Mouse (Mus musculus) forebrain, embryonic 15.5 days (tissue): ENCODE results near the gene Tpm1. TPM values are rescaled to one million over a fixed set of nuclear protein-coding genes. Genes with fewer than 3 reads are reported as not detected.

ENCODE experiments used
- ATAC-seq: fragments of 200-750 bp; cut with Nextera tagmentation; replicated peaks from 2 replicates; pipeline ENCODE4 v1.8.0; 2017; ENCODE audit warnings: mild to moderate bottlenecking, moderate TSS enrichment, moderate library complexity
- H3K27ac ChIP-seq: fragments of 300-500 bp; sonication (generic); replicated peaks from 2 replicates; pipeline ENCODE4 v1.5.1; 2015; ENCODE audit warnings: mild to moderate bottlenecking, inconsistent platforms
- H3K27me3 ChIP-seq: fragments of 300-500 bp; sonication (generic); 2 replicates; pipeline ENCODE4 v1.6.1; 2015; ENCODE audit warnings: inconsistent platforms
- H3K36me3 ChIP-seq: fragments of 300-500 bp; sonication (generic); 2 replicates; pipeline ENCODE4 v1.6.1; 2015; ENCODE audit warnings: mild to moderate bottlenecking, inconsistent platforms
- H3K4me1 ChIP-seq: fragments of 300-500 bp; sonication (generic); 2 replicates; pipeline ENCODE4 v1.6.1; 2015; ENCODE audit warnings: inconsistent platforms
- H3K4me2 ChIP-seq: fragments of 300-500 bp; sonication (generic); replicated peaks from 2 replicates; pipeline ENCODE4 v1.6.1; 2015; ENCODE audit warnings: mild to moderate bottlenecking, inconsistent platforms
- H3K4me3 ChIP-seq: fragments of 300-500 bp; sonication (generic); 2 replicates; pipeline ENCODE4 v1.5.1; 2015; ENCODE audit warnings: mild to moderate bottlenecking, inconsistent platforms
- H3K9ac ChIP-seq: fragments of 300-500 bp; sonication (generic); replicated peaks from 2 replicates; pipeline ENCODE4 v1.6.1; 2015; ENCODE audit warnings: mild to moderate bottlenecking, inconsistent platforms
- H3K9me3 ChIP-seq: fragments of 300-500 bp; sonication (generic); 2 replicates; pipeline ENCODE4 v1.6.1; 2016; ENCODE audit warnings: inconsistent platforms
- WGBS: fragments of 180-500 bp; shearing (Covaris S2); methylation state at CpG from one replicate; pipeline ENCODE4 v1.1.7; 2015; ENCODE audit warnings: mixed read lengths; 5-methylcytosine and 5-hydroxymethylcytosine counted together
- polyA plus RNA-seq: library from polyadenylated mRNA; unstranded; fragments of >200 nt; fragmentation: Nextera tagmentation; extraction: Ambion mirVana; gene quantifications from 2 replicates; pipeline ENCODE4 v1.2.1, GENCODE M21; 2015

The Tpm1 gene
- polyA plus RNA-seq, 1 experiment from 2014 or later, result 118 TPM

DNA sequence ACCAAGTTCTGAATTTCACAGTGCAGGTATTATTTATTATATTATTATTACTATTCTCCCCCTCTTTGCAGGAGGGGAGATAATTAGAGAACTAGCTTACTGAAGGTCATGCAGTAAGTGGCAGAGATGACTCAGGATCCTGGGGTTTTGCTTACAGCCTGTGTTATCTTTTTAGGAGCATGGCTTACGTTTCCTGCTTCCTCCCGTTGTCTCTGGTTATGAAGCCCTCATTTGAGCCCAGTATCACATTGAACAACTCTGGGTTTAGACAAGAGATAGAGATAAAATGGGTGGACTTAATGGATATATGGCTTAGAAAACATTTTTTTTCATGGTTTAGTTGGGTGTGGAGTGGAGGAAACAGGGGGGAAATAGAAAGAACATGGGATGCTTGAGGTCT lies 35.7 kb downstream of the Tpm1 start:
- Histone ChIP-seq H3K4me3 (no peak overlapping the region), H3K27ac (no peak overlapping the region), H3K9me3 (no peaks in the 10 kb centered on the region), H3K4me1 (no peaks in the 10 kb centered on the region), H3K9ac (no peak overlapping the region), H3K36me3 (no peaks in the 10 kb centered on the region), H3K27me3 (no peaks in the 10 kb centered on the region), H3K4me2 (no peak overlapping the region)
- ATAC-seq, result no peak
- 85% methylated on average over 2 of the region's 2 CpGs for WGBS

DNA sequence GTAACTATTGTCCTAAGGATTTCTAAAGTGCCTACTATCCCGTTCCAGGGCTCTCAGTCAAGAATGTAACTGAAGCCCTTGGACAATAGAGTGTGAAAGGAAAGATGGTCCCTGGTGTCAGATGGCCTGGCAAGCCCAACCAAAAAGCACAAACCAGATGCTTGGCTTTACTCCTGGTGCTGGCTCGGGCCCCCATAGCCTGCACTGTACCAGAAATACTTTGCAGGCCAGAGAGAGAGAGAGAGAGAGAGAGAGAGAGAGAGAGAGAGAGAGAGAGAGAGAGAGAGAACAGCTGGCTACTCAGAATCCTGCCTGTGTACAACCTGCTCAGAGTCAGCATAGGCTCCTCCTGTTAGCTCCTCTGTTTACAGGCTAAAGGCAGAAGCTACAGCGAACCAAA lies 36.7 kb downstream of the Tpm1 start:
- no peaks in the 10 kb centered on the region for H3K4me1 ChIP-seq
- 66% methylated on average over 3 of the region's 3 CpGs for WGBS

DNA sequence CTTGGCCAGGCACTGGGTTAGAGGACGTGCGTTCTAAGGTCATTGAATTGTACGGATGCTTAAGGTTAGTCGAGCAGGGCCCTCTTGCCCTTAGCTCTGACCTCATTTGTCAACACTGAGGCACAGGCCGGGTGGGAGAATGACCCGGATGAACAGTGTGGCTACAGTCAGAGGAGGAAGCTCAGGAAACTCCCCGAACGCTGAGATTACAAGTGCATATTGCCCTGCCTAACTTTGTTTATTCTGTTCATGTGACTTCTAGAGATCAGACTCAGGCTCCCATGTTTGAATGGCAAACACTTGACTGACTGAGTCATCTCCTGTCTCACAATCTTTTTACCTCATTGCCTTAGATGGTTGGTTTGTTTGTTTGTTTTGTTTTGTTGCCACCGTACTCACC lies 37.7 kb downstream of the Tpm1 start:
- WGBS, result 86% methylated on average over 9 of the region's 9 CpGs
- Histone ChIP-seq H3K4me1 (no peaks in the 10 kb centered on the region), H3K27me3 (no peaks in the 10 kb centered on the region), H3K27ac (no peak overlapping the region), H3K9me3 (no peaks in the 10 kb centered on the region), H3K4me3 (no peak overlapping the region), H3K4me2 (no peak overlapping the region), H3K9ac (no peak overlapping the region), H3K36me3 (no peaks in the 10 kb centered on the region)
- ATAC-seq, result no peak

More for the DNA sequence above, 36.7 kb downstream of the Tpm1 start:
- Histone ChIP-seq H3K9me3 (no peaks in the 10 kb centered on the region), H3K27me3 (no peaks in the 10 kb centered on the region), H3K4me2 (no peak overlapping the region), H3K27ac (no peak overlapping the region), H3K4me3 (no peak overlapping the region), H3K36me3 (no peaks in the 10 kb centered on the region), H3K9ac (no peak overlapping the region)
- no peak for ATAC-seq

DNA sequence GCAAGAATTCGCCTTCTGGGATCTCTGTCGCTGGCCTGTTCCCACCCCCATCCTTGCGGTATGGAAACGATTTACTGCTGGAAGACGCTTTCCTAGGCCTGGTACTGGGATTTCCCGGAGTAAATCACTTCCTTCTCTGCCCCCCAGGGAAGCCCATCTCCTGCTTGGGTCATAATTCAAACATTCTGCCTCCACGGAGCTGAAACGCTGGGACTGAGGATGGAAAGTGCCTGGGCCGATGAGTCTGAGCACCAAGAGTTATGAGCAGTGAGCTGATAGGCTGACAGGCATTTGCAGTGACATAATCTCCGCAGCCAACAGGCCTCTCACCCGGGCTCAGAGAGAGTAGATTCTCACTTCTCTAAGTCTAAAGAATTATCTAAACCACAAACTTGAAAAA lies 40.4 kb downstream of the Tpm1 start:
- ATAC-seq, result no peak

DNA sequence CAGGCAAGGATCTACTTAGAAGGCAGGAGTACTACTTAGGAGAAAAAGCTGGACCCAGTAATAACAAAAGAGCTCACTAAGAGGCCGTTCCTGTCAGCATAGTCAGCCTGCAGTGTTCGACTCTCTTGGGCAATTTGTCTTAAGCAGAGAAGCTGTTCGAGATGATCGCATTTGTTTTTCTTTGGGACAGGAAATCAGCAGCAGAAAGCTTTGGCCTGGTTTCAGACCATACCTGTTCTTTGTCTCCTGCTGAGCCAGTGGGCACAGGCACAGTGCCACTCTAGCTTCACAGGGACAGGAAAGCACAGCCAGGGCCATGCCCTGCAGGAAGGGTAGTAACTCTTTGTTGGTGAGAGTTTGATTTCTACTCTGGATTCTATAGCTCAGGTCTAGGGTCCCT lies 42.8 kb downstream of the Tpm1 start:
- WGBS, result 82% methylated on average over 4 of the region's 4 CpGs
- no peaks in the 10 kb centered on the region for H3K36me3 ChIP-seq
- H3K4me2 ChIP-seq, result no peak overlapping the region
- no peak for ATAC-seq
- H3K27me3 ChIP-seq, result no peaks in the 10 kb centered on the region
- no peaks in the 10 kb centered on the region for H3K4me1 ChIP-seq
- H3K27ac ChIP-seq, result no peak overlapping the region
- H3K9ac ChIP-seq, result no peak overlapping the region
- H3K4me3 ChIP-seq, result no peak overlapping the region
- H3K9me3 ChIP-seq, result no peaks in the 10 kb centered on the region

More for the DNA sequence above, 40.4 kb downstream of the Tpm1 start:
- H3K4me2 ChIP-seq, result no peak overlapping the region
- no peaks in the 10 kb centered on the region for H3K9me3 ChIP-seq
- H3K4me1 ChIP-seq, result no peaks in the 10 kb centered on the region
- 61% methylated on average over 11 of the region's 11 CpGs for WGBS
- H3K36me3 ChIP-seq, result no peaks in the 10 kb centered on the region
- no peak overlapping the region for H3K9ac ChIP-seq
- H3K27me3 ChIP-seq, result no peaks in the 10 kb centered on the region
- no peak overlapping the region for H3K27ac ChIP-seq
- no peak overlapping the region for H3K4me3 ChIP-seq

DNA sequence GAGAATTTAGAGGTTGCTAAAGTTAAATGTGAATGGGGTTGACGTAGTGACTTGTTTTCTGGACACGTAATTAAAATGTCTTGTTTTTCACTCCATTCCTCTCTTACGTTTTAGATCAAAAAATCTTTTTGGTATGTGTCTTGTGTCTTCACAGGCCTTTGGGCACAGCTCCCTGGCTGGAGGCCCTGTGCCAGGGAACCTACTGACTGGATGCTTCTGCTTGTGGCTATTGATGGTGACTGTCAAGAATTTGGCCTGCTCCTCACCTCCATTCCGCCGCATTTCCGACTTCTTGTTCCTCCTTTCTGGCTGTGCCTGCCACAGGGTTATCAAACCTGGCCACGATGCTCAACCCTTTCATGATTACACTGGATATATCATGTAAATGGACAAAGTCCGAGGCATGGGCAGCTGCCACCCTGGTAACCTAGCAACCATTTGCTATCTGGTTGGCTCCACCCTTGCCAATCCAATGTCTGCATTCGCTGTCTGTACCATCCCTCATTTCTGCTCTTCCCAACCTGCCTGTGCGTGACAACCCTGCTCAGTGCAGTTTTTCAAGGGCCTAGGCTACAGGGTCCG lies 44.0 kb downstream of the Tpm1 start:
- no peak for ATAC-seq
- Histone ChIP-seq H3K9ac (no peak overlapping the region), H3K4me1 (no peaks in the 10 kb centered on the region), H3K27me3 (no peaks in the 10 kb centered on the region), H3K4me2 (no peak overlapping the region), H3K4me3 (no peak overlapping the region), H3K9me3 (no peaks in the 10 kb centered on the region), H3K27ac (no peak overlapping the region), H3K36me3 (no peaks in the 10 kb centered on the region)
- WGBS, result 73% methylated on average over 11 of the region's 11 CpGs

DNA sequence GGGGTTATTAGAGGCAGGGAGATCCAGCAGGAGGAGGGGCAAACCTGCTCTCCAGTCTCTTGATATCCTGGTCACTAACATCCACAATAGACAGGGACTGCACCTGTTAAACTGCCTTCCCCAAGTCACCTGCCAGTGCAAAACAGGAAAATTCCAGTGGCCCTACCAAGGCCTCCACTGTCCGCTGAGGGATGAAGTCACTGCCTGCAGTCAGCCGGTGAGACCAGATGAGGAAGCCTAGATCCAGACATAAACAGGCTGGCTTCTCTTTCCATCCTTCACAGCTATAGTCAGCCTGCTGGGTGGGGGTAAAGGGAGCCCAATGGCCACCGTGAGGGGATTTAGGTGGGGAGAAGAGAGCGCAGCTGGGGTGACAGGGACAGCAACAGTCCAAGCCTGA lies 45.5 kb downstream of the Tpm1 start:
- WGBS, result 53% methylated on average over 4 of the region's 4 CpGs
- H3K9me3 ChIP-seq, result no peaks in the 10 kb centered on the region

DNA sequence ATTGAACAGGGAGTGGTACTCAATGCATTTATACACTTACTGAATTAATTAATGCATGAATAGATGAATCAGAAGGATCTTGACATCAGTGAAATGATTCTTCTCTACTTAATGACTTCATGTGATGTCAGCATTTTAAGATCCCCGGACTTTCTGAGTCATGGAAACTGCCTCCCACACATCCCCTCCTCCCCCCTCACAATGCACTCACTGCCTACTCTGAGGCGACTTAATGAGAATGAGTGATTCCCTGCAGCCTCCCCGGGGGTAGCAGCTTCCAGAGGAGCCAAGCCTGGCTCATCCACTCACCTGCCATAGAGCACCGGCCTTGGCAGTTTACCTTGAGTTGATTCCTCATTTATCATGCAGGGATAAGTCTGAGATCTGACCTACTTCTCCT lies 46.0 kb downstream of the Tpm1 start:
- Histone ChIP-seq H3K4me2 (no peak overlapping the region), H3K9me3 (no peaks in the 10 kb centered on the region), H3K9ac (no peak overlapping the region), H3K4me1 (no peaks in the 10 kb centered on the region), H3K36me3 (no peaks in the 10 kb centered on the region), H3K27me3 (no peaks in the 10 kb centered on the region), H3K27ac (no peak overlapping the region), H3K4me3 (no peak overlapping the region)
- 29% methylated on average over 4 of the region's 4 CpGs for WGBS
- ATAC-seq, result no peak

More for the DNA sequence above, 45.5 kb downstream of the Tpm1 start:
- H3K4me2 ChIP-seq, result no peak overlapping the region
- H3K4me3 ChIP-seq, result no peak overlapping the region
- H3K4me1 ChIP-seq, result no peaks in the 10 kb centered on the region
- no peak overlapping the region for H3K9ac ChIP-seq
- no peak overlapping the region for H3K27ac ChIP-seq
- H3K36me3 ChIP-seq, result no peaks in the 10 kb centered on the region
- no peaks in the 10 kb centered on the region for H3K27me3 ChIP-seq
- ATAC-seq, result no peak

DNA sequence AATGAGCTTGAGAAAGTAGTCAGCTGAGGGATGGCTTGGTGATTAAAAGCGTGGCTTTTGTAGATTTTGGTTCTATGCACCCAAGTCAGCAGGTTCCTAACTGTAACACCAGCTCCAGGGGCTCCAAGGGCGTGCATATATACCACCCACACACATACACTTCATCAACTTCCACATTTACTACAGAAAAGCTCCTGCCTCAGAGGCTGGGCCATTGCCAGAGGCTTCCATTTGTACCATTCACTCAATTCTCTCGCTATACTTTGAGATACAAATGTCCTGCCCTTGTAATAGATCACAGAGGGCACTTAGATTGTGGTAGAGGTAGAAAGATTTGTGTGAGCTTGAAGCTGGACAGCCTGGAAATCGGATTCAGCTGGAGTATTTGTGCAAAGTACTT lies 47.7 kb downstream of the Tpm1 start:
- Histone ChIP-seq H3K4me3 (no peak overlapping the region), H3K9ac (no peak overlapping the region), H3K36me3 (no peaks in the 10 kb centered on the region), H3K4me1 (no peaks in the 10 kb centered on the region), H3K27ac (no peak overlapping the region), H3K27me3 (no peaks in the 10 kb centered on the region), H3K4me2 (no peak overlapping the region), H3K9me3 (no peaks in the 10 kb centered on the region)
- ATAC-seq, result no peak
- WGBS, result 74% methylated on average over 4 of the region's 4 CpGs

DNA sequence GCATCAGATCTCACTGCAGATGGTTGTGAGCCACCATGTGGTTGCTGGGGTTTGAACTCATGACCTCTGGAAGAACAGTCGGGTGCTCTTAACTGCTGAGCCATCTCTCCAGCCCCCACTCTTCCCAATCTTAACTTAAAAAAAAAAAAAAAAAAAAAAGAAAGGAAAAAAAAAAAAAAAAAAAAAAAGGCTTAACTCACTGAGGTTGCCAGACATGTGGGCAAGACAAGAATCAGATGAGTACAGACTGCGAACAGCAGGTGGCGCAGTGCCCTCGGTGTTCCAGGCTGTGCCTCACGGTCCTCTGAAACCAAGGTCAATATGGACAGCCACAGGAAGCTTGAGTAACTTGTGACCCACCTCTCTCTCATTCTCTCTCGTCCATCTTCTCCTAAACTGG lies 48.2 kb downstream of the Tpm1 start:
- Histone ChIP-seq H3K4me3 (no peak overlapping the region), H3K4me1 (no peaks in the 10 kb centered on the region), H3K36me3 (no peaks in the 10 kb centered on the region), H3K4me2 (no peak overlapping the region), H3K27me3 (no peaks in the 10 kb centered on the region), H3K9ac (no peak overlapping the region), H3K9me3 (no peaks in the 10 kb centered on the region), H3K27ac (no peak overlapping the region)
- WGBS, result 7% methylated on average over 6 of the region's 6 CpGs
- ATAC-seq, result no peak

DNA sequence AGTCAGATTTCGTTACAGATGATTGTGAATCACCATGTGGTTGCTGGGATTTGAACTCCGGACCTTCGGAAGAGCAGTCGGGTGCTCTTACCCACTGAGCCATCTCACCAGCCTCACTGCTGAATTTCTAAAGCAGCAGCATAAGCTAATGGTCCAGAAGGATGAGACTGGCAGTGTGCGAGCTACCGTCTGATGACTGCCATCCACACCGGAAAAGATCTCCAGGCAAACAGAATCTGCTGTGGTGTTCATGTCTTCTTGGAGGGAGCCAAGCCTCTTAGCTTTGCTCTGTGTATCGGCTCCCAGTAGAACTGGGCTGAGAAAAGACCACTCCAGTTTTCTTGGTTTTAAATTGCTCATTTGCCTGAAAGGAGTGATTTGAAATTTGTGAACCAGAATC lies 49.5 kb downstream of the Tpm1 start:
- 79% methylated on average over 8 of the region's 8 CpGs for WGBS
- Histone ChIP-seq H3K27me3 (no peaks in the 10 kb centered on the region), H3K9me3 (no peaks in the 10 kb centered on the region), H3K4me2 (no peak overlapping the region), H3K4me3 (no peak overlapping the region), H3K27ac (no peak overlapping the region), H3K36me3 (no peaks in the 10 kb centered on the region), H3K4me1 (no peaks in the 10 kb centered on the region), H3K9ac (no peak overlapping the region)
- peak; percentile 57; the same call in 1 of the 2 replicates for ATAC-seq

DNA sequence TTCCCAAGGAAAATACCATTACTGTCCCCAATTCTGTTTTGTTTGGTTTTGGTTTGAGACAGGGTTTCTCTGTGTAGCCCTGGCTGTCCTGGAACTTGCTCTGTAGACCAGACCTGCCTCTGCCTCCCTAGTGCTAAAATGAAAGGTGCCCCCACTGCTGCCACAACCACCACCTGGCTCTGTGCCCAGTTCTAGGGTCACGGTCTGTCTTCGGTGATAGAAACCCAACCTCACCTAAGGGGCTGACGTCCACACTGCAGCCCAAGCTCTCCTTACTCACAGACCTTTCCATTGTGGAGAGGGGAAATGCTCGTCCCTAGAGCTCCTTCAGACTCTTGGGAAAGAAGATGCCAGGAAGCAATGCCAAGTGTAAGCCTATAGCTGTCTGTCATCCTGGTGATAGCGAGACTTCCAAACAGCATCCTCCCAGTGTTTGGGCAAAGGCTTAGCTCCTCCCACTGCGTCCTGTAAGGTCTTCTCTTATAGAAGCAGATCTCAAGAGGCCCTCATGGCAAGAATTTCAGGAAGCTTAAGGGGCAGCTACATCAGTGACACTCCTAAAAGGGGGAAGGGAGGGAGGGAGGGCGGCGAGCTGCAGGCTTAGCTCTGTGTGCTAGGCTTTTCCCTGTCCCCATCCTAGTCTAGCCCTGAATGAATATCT lies 57.3 kb downstream of the Tpm1 start:
- WGBS, result 77% methylated on average over 8 of the region's 8 CpGs
- Histone ChIP-seq H3K4me3 (no peak overlapping the region), H3K36me3 (no peaks in the 10 kb centered on the region), H3K9ac (no peak overlapping the region), H3K4me1 (no peaks in the 10 kb centered on the region), H3K4me2 (no peak overlapping the region), H3K27ac (no peak overlapping the region), H3K9me3 (no peaks in the 10 kb centered on the region), H3K27me3 (no peaks in the 10 kb centered on the region)
- no peak for ATAC-seq
